Mouse (Mus musculus) erythroblast, embryonic 14.5 days (primary cell): ENCODE results near the gene Map4k2.

ENCODE experiments used
- GATA1 ChIP-seq: IDR thresholded peaks from 2 replicates; pipeline ENCODE4 v1.6.1; 2012; ENCODE audit warnings: low read length, inconsistent platforms, mixed read lengths
- TAL1 ChIP-seq: IDR thresholded peaks from 3 replicates; pipeline ENCODE4 v1.6.1; 2012; ENCODE audit warnings: low read length, inconsistent platforms, mixed read lengths

DNA sequence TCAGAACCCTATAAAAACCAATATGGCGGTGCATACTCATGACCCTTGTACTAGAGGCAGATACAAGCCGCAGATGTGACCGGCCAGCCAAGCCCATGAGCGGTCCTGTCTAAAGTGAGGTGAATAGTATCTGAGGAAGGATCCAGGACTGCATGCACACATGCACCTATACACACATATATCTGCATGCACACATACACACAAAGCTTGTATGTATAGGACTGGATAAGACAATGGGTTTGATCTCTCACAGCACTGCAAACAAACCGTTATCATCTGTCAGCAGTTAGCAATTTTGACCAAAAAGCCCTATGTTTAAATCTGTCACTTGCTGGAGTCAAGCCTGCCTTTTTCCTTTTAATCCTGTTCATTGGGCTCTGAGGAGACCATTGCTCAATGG, 38.8 kb upstream of the Map4k2 start:
- TF ChIP-seq TAL1 (no peak), GATA1 (no peak)
